Mouse (Mus musculus): Measurements from ENCODE around the gene Apod. TPM values are rescaled to one million over a fixed set of nuclear protein-coding genes. Genes with fewer than 3 reads are reported as not detected.
"Not testable (repeated sequence)": the region's sequence is repeated elsewhere in the genome, so short reads cannot be mapped to it uniquely, and the experiment has no call there.

Gene Apod
- polyA plus RNA-seq, 1 experiment from 2014 or later = 93.8 TPM

GRCm38 (mm10) chr16:31339332-31339731 is 24.7 kb upstream of the Apod start:
- no peak overlapping the region for H3K9ac ChIP-seq
- H3K4me3 ChIP-seq = no peak overlapping the region
- no peak overlapping the region for H3K27ac ChIP-seq (replicated peaks)
- no peak overlapping the region for H3K4me2 ChIP-seq
- H3K27me3 ChIP-seq = no peaks in the 10 kb centered on the region
- WGBS = 52% methylated on average over 5 of the region's 5 CpGs
- no peaks in the 10 kb centered on the region for H3K9me3 ChIP-seq
- no peaks in the 10 kb centered on the region for H3K36me3 ChIP-seq
- no peak for ATAC-seq (ENCODE audit: low FRiP score, low read depth)
- H3K4me1 ChIP-seq (replicated peaks) = no peaks in the 10 kb centered on the region; the same call in 1 of the 2 replicates

DNA sequence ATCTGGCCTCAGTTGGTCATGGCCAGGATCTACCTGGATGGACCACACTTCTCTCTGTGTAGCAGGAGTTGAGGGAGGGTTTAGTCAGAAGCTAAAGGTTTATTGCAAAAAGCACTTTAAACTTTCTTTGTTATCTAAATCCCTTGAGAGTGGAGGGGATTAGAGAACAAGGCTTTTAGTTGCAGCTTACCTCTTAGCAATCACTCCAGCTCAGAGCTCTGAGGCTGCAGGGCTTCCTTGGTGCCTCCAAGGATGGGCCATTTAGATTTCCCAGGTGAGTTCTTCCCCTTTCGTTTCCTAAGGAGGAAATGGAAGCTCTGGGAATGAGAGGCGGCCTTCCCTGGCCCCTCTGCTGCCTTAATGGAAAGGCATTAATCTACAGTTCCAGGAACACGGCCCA is 23.3 kb upstream of the Apod start:
- H3K27me3 ChIP-seq = no peaks in the 10 kb centered on the region
- H3K9ac ChIP-seq = no peak overlapping the region
- ATAC-seq (ENCODE audit: low FRiP score, low read depth) = no peak
- H3K4me1 ChIP-seq (replicated peaks) = no peaks in the 10 kb centered on the region; the same call in 1 of the 2 replicates
- no peak overlapping the region for H3K4me2 ChIP-seq
- no peaks in the 10 kb centered on the region for H3K36me3 ChIP-seq
- no peaks in the 10 kb centered on the region for H3K9me3 ChIP-seq
- H3K4me3 ChIP-seq = no peak overlapping the region
- 50% methylated on average over 3 of the region's 3 CpGs for WGBS
- no peak overlapping the region for H3K27ac ChIP-seq (replicated peaks)

GRCm38 (mm10) chr16:31334796-31335195 is 20.2 kb upstream of the Apod start:
- no peak for ATAC-seq (ENCODE audit: low FRiP score, low read depth)
- no peak overlapping the region for H3K27ac ChIP-seq (replicated peaks)
- H3K9ac ChIP-seq = no peak overlapping the region
- WGBS = 22% methylated on average over 5 of the region's 5 CpGs
- no peaks in the 10 kb centered on the region for H3K9me3 ChIP-seq
- H3K36me3 ChIP-seq = no peaks in the 10 kb centered on the region
- H3K27me3 ChIP-seq = no peaks in the 10 kb centered on the region
- H3K4me3 ChIP-seq = no peak overlapping the region
- no peak overlapping the region for H3K4me2 ChIP-seq
- no peaks in the 10 kb centered on the region for H3K4me1 ChIP-seq (replicated peaks)

DNA sequence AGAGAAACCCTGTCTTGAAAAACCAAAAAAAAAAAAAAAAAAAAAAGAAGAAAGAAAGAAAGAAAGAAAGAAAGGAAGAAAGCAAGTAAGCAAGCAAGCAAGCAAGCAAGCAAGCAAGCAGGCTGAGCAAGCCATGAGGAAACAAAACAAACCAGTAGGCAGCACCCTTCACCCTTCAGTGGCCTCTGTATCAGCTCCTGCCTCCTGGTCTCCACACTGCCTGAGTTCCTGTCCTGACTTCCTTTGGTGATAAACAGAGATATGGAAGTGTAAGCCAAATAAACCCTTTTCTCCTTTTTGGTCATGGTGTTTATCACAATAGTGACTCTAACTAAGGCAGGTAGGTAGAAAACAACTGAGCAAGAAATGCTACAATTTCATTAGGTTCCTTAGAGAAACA is 18.0 kb upstream of the Apod start:
- Histone ChIP-seq H3K4me2 (no peak overlapping the region), H3K36me3 (no peaks in the 10 kb centered on the region)
- no peak for ATAC-seq (ENCODE audit: low FRiP score, low read depth)

GRCm38 (mm10) chr16:31330970-31331369 is 16.4 kb upstream of the Apod start:
- not testable (repeated sequence) for H3K4me3 ChIP-seq; H3K36me3 ChIP-seq; H3K4me2 ChIP-seq; H3K27ac ChIP-seq (replicated peaks); H3K27me3 ChIP-seq; H3K4me1 ChIP-seq (replicated peaks); H3K9ac ChIP-seq; ATAC-seq (ENCODE audit: low FRiP score, low read depth); H3K9me3 ChIP-seq
- 81% methylated on average over 6 of the region's 6 CpGs for WGBS

More for the DNA sequence above, 18.0 kb upstream of the Apod start:
- Histone ChIP-seq H3K9ac (no peak overlapping the region), H3K27ac (replicated peaks) (no peak overlapping the region), H3K4me3 (no peak overlapping the region), H3K27me3 (no peaks in the 10 kb centered on the region), H3K4me1 (replicated peaks) (no peaks in the 10 kb centered on the region), H3K9me3 (no peaks in the 10 kb centered on the region)

DNA sequence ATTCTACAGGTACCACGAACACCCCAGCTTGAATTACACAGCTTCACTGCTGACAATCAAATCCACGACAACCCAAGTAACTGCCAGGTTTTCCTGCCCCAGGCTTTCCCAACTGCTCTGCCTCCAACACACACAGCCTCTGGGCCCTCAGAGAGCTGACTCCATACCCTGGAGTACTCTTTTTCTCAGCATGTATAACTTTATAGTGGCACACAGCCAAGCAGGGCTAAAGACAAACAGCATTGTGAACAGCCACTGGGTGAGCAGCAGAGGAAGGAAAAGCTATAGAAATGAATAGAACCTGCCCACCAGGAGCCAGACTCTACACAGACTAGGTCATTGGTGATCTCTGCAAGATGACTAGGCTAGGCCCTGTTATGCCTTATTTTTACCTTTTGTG is 15.1 kb upstream of the Apod start:
- no peak overlapping the region for H3K9ac ChIP-seq
- no peak overlapping the region for H3K4me2 ChIP-seq
- 65% methylated on average over 2 of the region's 2 CpGs for WGBS
- H3K4me3 ChIP-seq = no peak overlapping the region
- H3K9me3 ChIP-seq = no peaks in the 10 kb centered on the region
- no peak for ATAC-seq (ENCODE audit: low FRiP score, low read depth)
- H3K36me3 ChIP-seq = no peaks in the 10 kb centered on the region
- no peak overlapping the region for H3K27ac ChIP-seq (replicated peaks)
- no peaks in the 10 kb centered on the region for H3K4me1 ChIP-seq (replicated peaks)
- no peaks in the 10 kb centered on the region for H3K27me3 ChIP-seq

DNA sequence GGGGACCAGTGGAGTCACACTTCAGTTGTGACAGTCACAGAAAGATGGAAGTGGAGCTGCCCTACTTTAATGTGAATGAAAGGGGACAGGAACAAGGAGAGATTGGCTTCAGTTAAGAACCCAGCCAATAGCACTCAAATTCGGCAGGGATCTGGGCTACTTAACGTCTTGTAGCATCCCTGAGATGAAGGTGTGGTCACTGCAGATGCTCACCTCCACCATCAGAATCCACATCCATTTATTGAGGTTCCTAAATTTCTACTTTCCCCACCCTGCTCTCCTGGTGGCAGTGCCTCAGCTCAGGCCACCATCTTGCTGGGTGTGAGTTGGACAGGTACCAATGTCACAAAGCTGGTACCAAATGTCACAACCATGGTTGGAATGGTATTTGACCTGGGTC is 13.3 kb upstream of the Apod start:
- no peak for ATAC-seq (ENCODE audit: low FRiP score, low read depth)
- Histone ChIP-seq H3K27ac (replicated peaks) (no peak overlapping the region), H3K9me3 (no peaks in the 10 kb centered on the region), H3K27me3 (no peaks in the 10 kb centered on the region), H3K36me3 (no peaks in the 10 kb centered on the region), H3K4me2 (no peak overlapping the region), H3K9ac (no peak overlapping the region), H3K4me1 (replicated peaks) (no peaks in the 10 kb centered on the region), H3K4me3 (no peak overlapping the region)
- WGBS = 92% methylated on average over 2 of the region's 2 CpGs

DNA sequence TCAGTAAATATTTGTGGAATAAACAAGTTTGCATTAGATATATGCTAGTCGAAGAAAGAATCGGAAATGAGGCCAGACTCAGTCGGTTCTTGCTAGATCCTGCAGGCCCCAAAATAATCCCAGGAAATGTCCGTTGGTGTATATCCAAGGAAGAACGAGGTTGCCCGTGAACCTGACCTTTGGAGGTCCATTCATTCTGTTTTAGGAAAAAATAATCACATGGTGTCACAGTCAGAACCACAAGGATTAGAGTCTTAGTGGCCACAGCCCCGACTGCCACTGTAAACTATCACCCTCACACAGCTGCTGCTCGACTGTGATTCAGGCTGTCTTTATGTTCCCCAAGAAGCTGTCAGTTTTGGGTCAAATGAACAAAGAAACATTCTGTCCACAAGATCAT is 12.8 kb upstream of the Apod start:
- Histone ChIP-seq H3K4me1 (replicated peaks) (no peaks in the 10 kb centered on the region), H3K9me3 (no peaks in the 10 kb centered on the region), H3K27me3 (no peaks in the 10 kb centered on the region), H3K36me3 (no peaks in the 10 kb centered on the region), H3K27ac (replicated peaks) (no peak overlapping the region), H3K4me2 (no peak overlapping the region), H3K4me3 (no peak overlapping the region), H3K9ac (no peak overlapping the region)
- 85% methylated on average over 8 of the region's 8 CpGs for WGBS
- ATAC-seq (ENCODE audit: low FRiP score, low read depth) = no peak

DNA sequence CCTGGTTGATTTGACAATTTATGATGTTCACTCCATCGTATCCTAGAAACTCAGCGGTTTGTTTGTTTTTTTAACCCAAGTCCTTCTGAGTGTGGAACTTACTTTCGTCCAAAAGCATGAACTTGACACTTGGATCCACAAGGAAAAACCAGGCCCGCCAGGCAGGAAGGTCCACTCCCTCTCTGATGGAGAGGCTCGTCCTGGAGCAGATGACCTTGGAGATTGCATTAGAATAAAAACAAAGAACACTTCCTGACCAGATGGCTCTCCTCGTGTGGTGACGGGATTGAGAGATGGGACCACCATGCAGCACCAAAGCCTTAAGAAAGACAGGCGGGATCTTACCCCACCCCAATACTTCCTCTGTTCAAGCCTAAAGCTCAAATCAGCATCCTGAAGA is 12.1 kb upstream of the Apod start:
- Histone ChIP-seq H3K4me2 (no peak overlapping the region), H3K27me3 (no peaks in the 10 kb centered on the region), H3K9ac (no peak overlapping the region), H3K4me3 (no peak overlapping the region), H3K9me3 (no peaks in the 10 kb centered on the region), H3K4me1 (replicated peaks) (no peaks in the 10 kb centered on the region), H3K27ac (replicated peaks) (no peak overlapping the region), H3K36me3 (no peaks in the 10 kb centered on the region)
- ATAC-seq (ENCODE audit: low FRiP score, low read depth) = no peak
- WGBS = 74% methylated on average over 8 of the region's 8 CpGs

DNA sequence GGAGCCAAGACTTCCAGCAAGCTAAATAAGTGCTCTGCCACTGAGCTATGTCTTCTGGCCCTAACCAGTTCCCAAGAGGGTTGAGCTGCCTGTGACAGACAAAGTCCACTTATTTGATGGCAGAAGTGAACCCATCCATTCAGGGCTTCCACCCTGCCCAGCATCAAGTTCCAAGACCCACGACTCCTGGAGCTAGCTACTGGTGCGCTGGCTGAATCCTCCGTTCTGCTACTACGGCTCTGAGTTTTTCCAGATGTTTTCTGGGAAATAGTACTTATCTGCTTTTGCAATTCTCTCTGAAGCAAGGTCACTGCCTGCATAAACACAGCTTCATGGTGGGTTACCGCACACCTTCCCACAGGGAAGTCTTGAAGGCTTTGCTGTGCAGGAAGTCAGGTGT is 11.4 kb upstream of the Apod start:
- Histone ChIP-seq H3K9me3 (no peaks in the 10 kb centered on the region), H3K4me3 (no peak overlapping the region), H3K27ac (replicated peaks) (no peak overlapping the region), H3K27me3 (no peaks in the 10 kb centered on the region), H3K4me2 (no peak overlapping the region), H3K4me1 (replicated peaks) (no peaks in the 10 kb centered on the region), H3K9ac (no peak overlapping the region), H3K36me3 (no peaks in the 10 kb centered on the region)
- 83% methylated on average over 5 of the region's 5 CpGs for WGBS
- no peak for ATAC-seq (ENCODE audit: low FRiP score, low read depth)

DNA sequence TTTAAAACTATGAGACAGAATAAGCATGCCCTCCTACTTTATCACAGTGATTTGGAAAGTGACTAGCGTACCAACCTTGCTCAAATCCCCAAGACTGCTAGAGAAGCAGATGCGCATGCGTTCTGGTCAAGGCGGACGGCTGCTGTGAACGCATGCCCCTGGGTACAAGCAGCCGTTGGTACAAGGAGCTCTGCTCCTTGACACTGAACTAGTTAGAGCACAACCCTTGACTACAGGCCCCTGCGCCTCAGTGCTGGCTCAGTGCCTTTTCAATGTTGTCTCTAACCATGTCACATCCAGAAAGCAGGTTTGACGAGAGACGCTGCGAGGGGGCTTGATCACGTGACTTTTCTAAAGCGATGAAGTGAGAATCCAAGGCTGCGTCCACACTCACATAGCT is 10.5 kb upstream of the Apod start:
- Histone ChIP-seq H3K27me3 (no peaks in the 10 kb centered on the region), H3K9me3 (no peaks in the 10 kb centered on the region), H3K4me3 (no peak overlapping the region), H3K4me2 (no peak overlapping the region), H3K27ac (replicated peaks) (no peak overlapping the region), H3K9ac (no peak overlapping the region), H3K4me1 (replicated peaks) (no peaks in the 10 kb centered on the region), H3K36me3 (no peaks in the 10 kb centered on the region)
- WGBS = 94% methylated on average over 14 of the region's 14 CpGs
- no peak for ATAC-seq (ENCODE audit: low FRiP score, low read depth)

GRCm38 (mm10) chr16:31321501-31321900 is 6.9 kb upstream of the Apod start:
- 64% methylated on average over 4 of the region's 4 CpGs for WGBS
- no peaks in the 10 kb centered on the region for H3K27me3 ChIP-seq
- H3K4me2 ChIP-seq = no peak overlapping the region
- H3K9ac ChIP-seq = no peak overlapping the region
- no peak overlapping the region for H3K4me3 ChIP-seq
- no peak for ATAC-seq (ENCODE audit: low FRiP score, low read depth)
- H3K4me1 ChIP-seq (replicated peaks) = no peaks in the 10 kb centered on the region; the same call in 1 of the 2 replicates
- no peaks in the 10 kb centered on the region for H3K36me3 ChIP-seq
- H3K27ac ChIP-seq (replicated peaks) = no peak overlapping the region
- H3K9me3 ChIP-seq = no peaks in the 10 kb centered on the region

DNA sequence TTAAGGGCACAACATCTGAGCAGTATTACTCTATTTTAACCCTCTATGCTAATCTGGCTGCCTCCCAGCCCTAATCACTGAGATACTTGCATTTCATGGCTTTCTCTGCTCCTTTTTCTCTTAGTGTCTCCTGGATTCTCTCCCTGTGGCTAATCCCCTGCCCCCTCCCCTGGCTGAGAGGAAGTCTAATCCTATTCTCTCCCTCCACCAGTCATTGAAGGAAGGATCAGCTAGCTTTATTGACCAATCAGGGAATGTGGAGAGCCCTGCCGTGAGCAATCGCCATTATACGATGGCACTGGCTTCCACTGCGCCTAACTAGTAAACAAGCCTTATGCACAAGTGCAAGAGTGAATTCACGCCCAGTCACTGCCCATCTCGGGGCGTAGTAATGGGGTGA is 6.3 kb upstream of the Apod start:
- no peaks in the 10 kb centered on the region for H3K9me3 ChIP-seq
- no peak for ATAC-seq (ENCODE audit: low FRiP score, low read depth)
- no peak overlapping the region for H3K27ac ChIP-seq (replicated peaks)
- no peaks in the 10 kb centered on the region; the same call in 1 of the 2 replicates for H3K4me1 ChIP-seq (replicated peaks)
- H3K36me3 ChIP-seq = no peaks in the 10 kb centered on the region
- no peak overlapping the region for H3K4me2 ChIP-seq
- H3K9ac ChIP-seq = no peak overlapping the region
- no peak overlapping the region for H3K4me3 ChIP-seq
- WGBS = 84% methylated on average over 7 of the region's 7 CpGs
- no peaks in the 10 kb centered on the region for H3K27me3 ChIP-seq

All from hindbrain, embryonic 15.5 days (tissue).